Mouse (Mus musculus) liver, embryonic 11.5 days (tissue): ENCODE measurements at regions not wholly inside any gene's neighbourhood (a gene's known extent, or its start where the extent isn't known, plus 50 kb on each side); places are given as distances from the start of the nearest gene placed in this dataset.

Source experiments
- ATAC-seq: fragments of 200-750 bp; cut with Nextera tagmentation; replicated peaks from 2 replicates; pipeline ENCODE4 v1.8.0; 2017; ENCODE audit warnings: moderate number of reproducible peaks, mild to moderate bottlenecking, moderate TSS enrichment, moderate library complexity; ENCODE audit not compliant: low FRiP score
- DNase-seq: peaks from one replicate; pipeline ENCODE4 v3.0.0-alpha.2; 2017; ENCODE audit warnings: low spot score
- H3K27ac ChIP-seq: fragments of 300-500 bp; sonication (generic); 2 replicates; pipeline ENCODE4 v1.5.1; 2014; ENCODE audit warnings: mild to moderate bottlenecking, low read depth, low read length, control low read depth
- H3K27me3 ChIP-seq: fragments of 300-500 bp; sonication (generic); replicated peaks from 2 replicates; pipeline ENCODE4 v1.6.1; 2014; ENCODE audit warnings: low read length, mixed read lengths; ENCODE audit not compliant: control insufficient read depth, insufficient read depth
- H3K36me3 ChIP-seq: fragments of 300-500 bp; sonication (generic); 2 replicates; pipeline ENCODE4 v1.6.1; 2014; ENCODE audit warnings: mild to moderate bottlenecking, low read length, moderate library complexity, mixed read lengths; ENCODE audit not compliant: control insufficient read depth, insufficient read depth
- H3K4me1 ChIP-seq: fragments of 300-500 bp; sonication (generic); replicated peaks from 2 replicates; pipeline ENCODE4 v1.6.1; 2014; ENCODE audit warnings: low read length, mixed read lengths; ENCODE audit not compliant: control insufficient read depth, insufficient read depth
- H3K4me2 ChIP-seq: fragments of 300-500 bp; sonication (generic); 2 replicates; pipeline ENCODE4 v1.6.1; 2014; ENCODE audit warnings: mild to moderate bottlenecking, control low read depth, moderate library complexity
- H3K4me3 ChIP-seq: fragments of 300-500 bp; sonication (generic); 2 replicates; pipeline ENCODE4 v1.5.1; 2014; ENCODE audit warnings: low read depth, low read length, control low read depth
- H3K9ac ChIP-seq: fragments of 300-500 bp; sonication (generic); 2 replicates; pipeline ENCODE4 v1.6.1; 2014; ENCODE audit warnings: low read depth, low read length, control low read depth
- H3K9me3 ChIP-seq: fragments of 300-500 bp; sonication (generic); 2 replicates; pipeline ENCODE4 v1.6.1; 2016; ENCODE audit warnings: low read length, inconsistent platforms, mixed read lengths; ENCODE audit not compliant: control insufficient read depth
- WGBS: fragments of 180-500 bp; shearing (Covaris S2); extraction: QIAGEN DNeasy Blood & Tissue Kit; methylation state at CpG from one replicate; pipeline ENCODE4 v1.1.7; 2014; 5-methylcytosine and 5-hydroxymethylcytosine counted together

- Histone ChIP-seq H3K9ac (no peak overlapping the region), H3K4me3 (no peak overlapping the region), H3K27me3 (no peaks in the 10 kb centered on the region), H3K27ac (no peak overlapping the region), H3K4me1 (no peaks in the 10 kb centered on the region), H3K36me3 (no peaks in the 10 kb centered on the region), H3K9me3 (no peaks in the 10 kb centered on the region), H3K4me2 (no peak overlapping the region)
- ATAC-seq (no peak), DNase-seq (no peak)
These were observed 748.3 kb downstream of the Mettl4 start for GRCm38 (mm10) chr17:94001515-94001914.

GRCm38 (mm10) chr17:93986932-93987331 is 762.9 kb downstream of the Mettl4 start:
- Histone ChIP-seq H3K9me3 (no peaks in the 10 kb centered on the region), H3K4me2 (no peak overlapping the region), H3K27me3 (no peaks in the 10 kb centered on the region), H3K9ac (no peak overlapping the region), H3K4me1 (no peaks in the 10 kb centered on the region), H3K27ac (no peak overlapping the region), H3K36me3 (no peaks in the 10 kb centered on the region), H3K4me3 (no peak overlapping the region)
- 79% methylated on average over 2 of the region's 2 CpGs for WGBS
- ATAC-seq (0 out of 2 replicates have a peak, but pooled peaks have one; percentile 5), DNase-seq (no peak)
